Mouse (Mus musculus) heart, adult 9 months (tissue): ENCODE measurements around the gene Troap.

Source experiments
- DNase-seq, 2 experiments: peaks; one replicate each; pipeline ENCODE4 v3.0.0; 2022; ENCODE audit warnings: low spot score in 2 of 2

The Troap gene

DNA sequence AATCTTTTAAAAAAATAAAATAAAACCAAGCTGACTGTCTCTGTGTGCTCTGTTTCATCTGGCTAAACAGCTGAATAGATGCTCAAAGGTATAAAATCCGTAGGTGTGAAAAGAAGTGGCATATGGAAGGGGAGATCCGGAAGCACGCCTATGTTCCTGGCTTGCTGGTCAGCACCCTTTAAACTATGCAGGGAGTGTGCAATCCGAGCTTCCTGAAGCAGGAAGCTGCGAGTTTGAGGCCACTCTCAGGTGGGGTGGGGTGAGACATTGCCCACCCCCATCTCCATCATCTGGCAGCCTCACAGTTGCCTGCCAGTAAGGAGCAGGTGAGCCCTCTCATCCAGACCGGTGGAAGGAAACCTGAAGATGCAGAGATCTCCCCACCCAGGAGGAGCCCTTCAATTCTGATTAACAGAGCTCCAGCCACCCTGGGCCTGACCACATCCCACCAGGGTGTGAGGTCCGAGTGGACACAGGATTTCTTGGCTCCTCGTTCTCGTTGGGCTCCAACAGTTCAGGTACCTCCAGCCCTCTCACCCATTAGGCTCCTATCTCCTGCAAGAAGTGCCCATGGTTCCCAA lies at the start of gene Troap:
Troap (plus strand) TSS at position 557 of the 581 bp plus-strand sequence.
- no peak for DNase-seq

DNA sequence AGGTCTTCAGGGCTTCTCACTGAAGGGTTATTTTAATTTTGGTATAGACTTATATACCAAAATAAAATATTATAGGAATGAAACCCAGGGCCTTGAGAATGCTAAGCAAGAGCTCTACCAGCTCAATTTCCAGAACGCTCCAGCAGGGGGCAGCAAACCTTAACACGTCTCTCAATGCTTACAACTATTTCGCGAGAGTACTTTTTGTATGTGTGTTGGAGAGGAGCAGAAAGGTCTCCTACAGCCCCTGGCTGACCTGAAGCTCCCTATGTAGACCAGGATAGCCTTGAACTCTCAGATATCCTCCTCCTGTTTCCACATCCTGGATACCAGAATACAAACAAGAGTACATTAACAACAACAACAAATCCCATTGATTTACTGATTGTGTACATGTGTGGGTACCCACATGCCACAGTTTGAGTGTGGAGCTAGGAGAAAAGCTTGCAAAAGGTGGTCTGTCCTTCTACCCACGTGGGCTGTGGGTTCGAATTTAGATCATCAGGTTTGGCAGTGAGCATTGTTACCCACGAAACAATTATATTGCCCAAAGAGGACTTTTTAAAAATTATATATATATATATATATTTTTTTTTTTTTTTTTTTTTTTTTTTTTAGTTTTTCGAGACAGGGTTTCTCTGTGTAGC lies 49.6 kb upstream of the Troap start:
- DNase-seq = peak in 1 of 2 experiments; percentile 64

DNA sequence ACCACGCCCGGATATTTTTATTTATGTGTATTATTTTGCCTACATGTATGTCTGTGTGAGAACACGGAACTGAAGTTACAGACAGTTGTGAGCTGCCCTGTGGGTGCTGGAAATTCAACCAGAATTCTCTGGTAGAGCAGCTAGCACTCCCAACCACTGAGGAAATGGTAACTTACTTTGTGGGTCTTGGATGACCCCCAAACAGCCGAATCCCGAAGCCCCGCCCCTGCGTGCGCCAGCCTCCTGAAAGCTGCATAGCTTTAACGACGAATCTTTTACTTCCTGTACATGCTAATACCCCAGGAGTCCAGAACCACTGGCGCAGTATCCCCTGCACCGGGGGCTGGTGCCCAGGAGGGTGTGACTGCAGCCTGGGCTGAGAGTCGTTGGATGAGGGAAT lies 49.0 kb upstream of the Troap start:
- no peak for DNase-seq

DNA sequence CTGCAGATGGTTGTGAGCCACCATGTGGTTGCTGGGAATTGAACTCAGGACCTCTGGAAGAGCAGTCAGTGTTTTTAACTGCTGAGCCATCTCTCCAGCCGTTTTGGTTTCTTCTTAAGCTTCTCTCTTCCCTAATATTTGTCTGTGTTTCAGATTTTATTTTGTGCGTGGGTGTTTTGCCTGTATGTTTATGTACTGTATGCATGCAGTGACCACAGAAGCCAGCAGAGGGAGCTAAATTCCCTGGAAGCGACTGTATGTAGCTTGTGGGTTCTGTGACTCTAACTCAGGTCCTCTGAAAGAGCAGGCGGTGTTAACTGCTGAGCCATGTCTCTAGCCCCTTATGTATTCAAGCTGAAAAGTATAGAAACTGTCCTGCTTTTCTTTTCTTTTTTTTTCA lies 48.1 kb upstream of the Troap start:
- DNase-seq = no peak

DNA sequence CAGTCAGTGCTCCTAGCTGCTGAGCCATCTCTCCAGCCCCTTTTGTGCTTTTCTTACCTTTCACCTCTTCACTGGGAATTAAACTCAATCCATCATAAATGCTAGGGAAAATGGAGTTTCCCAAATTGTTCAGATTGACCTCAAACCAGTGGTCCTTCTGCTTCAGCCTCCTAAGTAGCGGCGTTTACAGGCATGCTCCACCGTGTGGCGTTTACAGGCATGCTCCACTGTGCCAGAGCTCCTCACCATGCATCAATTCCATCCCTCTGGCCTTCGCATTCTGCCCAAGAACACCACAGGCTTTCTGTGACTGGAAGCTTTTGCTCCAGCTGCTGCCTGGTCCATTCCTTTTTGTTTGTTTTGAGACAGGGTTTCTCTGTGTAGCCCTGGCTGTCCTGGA lies 47.3 kb upstream of the Troap start:
- no peak for DNase-seq

DNA sequence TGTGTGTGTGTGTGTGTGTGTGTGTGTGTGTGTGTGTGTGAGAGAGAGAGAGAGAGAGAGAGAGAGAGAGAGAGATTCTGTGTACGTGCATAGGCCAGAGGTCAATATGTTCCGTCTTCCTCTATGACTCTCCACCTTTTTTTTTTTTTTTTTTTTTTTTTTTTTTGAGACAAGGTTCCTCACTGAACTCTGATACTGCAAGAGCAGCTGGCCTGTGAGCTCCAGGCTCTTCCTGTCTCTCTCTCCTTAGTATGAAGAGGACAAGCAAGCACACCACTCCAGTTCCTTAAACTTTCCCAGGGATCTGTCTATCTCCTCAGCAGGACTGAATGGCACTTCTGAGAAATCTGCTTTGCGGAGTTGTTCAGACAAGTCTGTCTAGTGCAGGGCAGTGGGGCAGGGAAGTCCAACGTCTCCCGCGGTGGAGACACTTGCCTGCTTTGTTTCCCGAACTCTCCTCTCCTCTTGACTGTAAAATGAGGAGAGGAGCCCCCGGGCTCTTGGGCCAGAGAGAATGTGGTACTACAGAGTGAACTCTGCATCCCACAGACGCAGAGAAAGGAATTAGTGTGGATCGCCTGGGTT lies 45.4 kb upstream of the Troap start:
- no peak for DNase-seq

DNA sequence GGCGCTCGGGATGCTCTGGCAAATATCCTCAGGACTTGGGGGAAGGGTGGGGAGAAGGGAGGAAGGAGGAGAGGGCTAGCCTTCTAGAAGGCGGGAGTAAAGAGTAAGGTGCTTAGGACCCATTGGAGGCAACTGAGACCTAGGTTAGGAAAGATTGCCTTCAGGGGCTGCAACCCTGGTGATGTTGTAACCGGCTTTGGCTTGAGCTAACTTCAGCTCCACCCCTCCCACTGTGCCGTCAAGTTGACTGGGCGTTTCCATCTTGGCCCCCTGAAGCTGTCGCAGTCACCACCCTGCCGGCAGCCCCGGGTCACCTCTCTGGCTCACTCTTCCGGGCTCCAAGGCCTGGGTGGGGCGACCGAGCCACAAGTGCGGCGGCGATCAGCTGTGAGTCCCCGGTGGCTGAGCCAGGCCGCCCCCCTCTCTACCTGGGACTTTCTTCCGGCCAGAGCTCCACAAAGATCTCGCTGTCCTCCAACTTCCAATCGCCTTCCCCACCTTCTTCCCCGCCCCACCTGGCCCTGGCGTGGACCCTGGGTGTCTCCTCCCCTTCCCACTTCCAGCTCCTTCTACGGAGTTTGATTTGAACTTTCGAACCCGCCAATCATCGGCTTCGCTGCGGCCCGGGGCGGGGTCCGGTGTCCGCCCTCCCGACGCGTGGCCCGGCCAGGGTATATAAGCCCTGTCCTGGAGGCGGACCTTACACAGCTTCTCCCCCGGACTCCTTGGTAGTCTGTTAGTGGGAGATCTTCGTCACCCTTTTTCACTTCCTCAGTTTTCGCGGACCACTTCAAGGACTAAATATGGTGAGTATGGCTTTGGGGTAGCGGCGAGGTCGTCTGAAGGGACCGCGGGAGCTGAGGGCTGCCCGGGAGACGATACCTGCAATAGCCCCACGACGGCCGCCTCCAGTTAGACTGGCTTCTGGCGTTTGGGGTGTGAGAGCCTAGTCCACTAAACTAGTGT lies 44.5 kb upstream of the Troap start, which contains the start of gene Tuba1c:
Tuba1c (plus strand) TSS at position 273 of the 966 bp plus-strand sequence.
- DNase-seq = peak; percentile 92 to 94

DNA sequence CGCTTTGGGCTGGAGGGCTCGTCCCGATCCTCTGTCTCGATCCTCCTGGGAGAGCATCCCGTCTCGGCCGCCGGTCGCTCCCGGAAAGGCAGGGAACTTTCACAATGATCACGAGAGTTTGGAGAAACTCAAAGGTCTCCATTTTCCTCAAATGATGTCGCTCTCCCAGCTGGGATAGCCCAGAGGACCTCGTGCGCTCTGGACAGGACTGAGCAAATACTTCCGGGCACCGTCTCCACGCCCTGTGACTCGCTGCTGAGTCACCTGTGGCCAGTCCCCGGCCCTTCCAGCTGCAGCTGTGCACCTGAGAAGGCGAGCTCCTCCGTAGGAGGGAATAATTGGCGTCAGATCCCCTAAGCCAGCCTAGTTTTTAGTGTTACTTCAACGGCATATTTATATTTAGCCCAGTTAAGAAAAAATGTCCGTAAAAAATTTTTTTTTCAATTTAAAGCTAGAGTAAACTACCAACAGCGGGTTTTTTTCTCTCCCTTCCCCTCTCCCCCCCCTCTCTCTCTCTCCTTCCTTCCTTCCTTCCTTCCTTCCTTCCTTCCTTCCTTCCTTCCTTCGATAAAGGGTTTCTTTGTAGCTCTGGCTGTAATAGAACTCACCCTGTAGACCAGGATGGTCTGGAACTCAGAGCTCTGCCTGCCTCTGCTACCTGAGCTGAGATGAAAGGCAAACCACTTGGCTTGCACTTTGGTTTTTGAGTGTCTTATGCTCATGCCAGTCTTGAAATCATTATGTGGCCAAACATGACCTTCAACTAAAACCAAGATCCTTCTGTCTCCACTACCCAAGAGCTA lies 43.6 kb upstream of the Troap start:
- DNase-seq = peak in 1 of 2 experiments; percentile 38

DNA sequence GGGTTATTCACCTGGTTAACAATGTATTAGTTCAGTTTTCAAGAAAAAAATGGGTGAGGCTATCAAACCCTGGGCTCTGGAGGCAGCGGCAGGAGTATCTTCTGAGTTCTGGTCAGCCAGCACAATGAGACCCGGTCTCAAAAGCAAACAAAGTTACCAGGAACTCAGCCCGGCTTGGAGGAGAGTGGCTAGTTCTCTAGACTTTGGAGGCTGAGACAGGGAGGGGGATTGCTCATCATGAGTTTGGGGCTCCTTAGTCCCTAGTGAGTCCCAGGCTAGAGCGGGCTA lies 43.0 kb upstream of the Troap start:
- no peak for DNase-seq

DNA sequence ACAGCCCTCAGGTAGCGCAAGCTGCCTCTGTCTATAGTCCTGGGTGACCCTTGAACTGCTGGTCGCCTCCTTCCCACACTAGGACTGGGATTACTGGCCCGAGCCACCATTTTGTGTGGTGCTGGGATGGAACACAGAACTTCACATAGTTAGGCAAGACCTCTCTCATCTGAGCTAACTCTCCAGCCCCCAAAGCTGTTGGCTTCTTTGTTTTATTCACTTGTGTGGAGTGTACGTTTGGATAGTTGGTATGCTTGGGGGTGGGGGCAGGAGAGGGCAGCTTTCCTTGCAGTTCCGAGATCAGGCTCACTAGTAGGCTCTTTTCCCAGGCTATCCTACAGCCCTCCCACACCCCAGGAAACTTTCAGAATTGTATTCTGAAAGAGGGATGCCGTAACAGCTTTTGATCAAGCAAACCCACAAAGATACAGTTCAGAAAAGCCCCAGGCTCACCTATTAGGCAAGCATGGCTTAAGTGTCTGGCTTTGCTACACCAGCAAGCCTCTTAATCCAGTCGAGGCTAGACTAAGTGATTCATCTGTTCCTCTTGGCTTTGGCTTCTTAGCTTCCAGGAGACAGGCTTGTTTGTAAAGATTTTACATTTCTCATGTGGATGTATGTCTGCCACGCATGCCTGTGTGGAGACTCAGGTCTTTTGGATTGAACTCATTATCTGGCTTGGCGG lies 42.2 kb upstream of the Troap start:
- DNase-seq = no peak

DNA sequence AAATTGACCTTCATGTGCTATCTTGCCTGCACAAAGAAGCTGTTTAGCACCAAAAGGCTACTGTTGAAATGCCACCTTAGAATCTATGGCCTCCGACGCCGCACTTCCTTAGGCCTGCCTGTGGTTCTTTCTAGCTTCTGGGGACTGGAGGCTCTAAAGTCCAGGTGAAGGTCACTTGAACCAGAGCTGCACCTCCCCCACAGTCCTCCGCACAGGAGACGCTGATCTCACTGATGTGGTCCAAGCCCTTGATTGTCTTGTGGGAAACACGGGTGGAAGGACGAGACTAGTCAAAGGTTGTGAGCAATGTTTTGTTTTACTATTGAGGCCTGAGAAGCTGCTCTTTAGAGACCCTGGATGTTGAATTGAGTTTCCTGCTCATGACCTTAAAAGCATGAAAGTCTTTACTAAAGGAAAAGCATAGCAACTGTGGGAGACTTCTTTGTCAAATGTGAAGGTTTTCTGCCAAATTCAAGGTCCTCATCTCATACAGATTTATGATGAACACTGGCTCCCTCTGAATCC lies 41.6 kb upstream of the Troap start:
- DNase-seq = no peak

DNA sequence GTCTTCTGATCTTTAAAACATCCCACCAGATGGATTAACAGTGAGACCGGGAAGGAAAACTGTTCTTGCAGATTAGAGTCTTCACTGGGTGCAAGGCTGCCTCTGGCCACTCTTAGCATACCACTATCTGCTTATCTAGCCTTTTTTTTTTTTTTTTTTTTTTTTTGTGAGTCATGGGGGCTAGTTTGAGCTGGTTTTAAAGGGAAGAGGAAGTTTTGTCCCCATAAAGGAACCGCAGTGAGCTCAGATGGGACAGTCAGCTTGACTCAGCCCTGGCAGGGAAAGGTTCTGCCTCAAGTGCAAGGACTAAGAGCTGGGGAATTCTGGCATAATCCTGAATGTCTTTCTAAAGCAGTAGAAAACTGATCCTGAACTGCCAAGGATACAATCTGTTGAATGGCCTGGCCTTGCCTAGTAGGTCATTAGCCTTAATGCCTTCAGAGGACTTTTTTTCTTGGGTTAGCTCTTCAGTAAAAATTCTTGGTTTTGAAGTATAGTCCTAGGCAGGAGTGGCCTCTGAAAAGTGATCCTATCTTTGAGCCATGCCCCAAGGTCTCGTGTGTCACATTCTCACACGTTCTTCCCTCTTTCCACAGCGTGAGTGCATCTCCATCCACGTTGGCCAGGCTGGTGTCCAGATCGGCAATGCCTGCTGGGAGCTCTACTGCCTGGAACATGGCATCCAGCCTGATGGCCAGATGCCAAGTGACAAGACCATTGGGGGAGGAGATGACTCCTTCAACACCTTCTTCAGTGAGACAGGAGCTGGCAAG lies 40.7 kb upstream of the Troap start:
- DNase-seq = no peak

DNA sequence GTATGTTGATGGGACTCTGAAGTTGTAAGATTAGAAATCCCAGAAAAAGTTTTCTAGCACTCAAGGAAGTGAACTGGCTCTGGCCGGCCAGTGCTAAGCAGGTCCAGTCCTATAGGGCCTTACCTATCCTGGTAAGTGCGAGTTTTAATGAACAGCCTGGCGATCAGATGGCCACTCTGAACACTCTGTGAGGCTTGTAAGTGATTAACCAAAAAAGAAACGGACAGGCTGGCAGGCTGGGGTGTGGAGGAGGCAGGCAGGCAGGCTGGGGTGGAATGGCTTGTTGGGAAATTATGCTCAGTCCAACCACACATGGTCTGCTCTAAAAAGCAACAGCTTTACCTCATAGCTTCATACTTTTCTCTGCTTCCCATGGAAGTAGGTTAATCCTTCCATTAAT lies 38.9 kb upstream of the Troap start:
- DNase-seq = no peak

DNA sequence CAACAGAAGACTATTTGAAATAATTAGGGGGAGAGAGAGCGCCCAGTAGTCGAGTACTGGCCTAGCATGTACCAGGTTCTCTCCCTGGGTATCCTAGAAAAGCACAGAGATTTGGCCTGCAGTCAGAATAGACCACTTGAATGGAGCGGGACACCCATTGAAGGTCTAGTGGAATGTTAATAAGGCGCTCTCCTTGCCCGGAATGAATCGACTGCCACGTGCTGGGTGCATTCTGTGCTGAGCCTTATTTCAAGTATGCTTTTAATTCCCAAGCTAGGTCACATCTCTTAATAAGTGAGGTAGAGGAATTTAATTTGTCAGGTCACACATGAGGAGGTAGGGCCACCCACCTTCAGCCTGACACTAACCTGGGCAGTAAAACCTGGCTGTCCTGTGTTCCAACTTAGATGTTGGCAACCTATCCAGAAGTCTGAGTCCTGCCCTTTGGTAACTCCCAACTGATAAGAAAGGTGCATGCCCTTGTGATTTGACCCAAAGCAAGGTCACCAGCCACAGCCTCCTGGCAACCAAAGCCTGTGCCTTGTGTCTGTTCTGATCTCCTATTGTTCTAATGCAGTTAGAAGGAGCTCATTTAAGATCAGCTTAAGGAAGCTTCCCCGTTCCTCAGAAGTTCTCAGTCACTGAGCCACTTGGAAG lies 38.0 kb upstream of the Troap start:
- peak; percentile 42 to 47 for DNase-seq

DNA sequence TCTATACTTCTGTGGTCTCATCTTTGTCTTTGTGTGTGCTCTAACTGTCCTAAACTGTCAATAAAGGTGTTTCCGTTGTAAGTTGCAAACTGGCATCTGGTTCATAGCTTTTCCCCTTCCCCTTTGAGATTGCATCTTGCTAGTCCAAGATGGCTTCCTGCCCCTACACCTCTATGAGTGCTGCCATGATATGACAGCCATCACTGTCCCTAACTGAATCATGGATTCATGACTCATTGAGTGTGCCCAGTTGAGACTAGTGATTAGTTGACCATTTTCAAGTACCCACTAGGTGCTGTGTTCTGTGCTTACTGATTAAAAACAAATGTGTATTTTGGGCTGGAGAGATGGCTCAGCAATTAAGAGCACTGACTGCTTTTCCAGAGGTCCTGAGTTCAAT lies 36.4 kb upstream of the Troap start:
- DNase-seq = no peak

DNA sequence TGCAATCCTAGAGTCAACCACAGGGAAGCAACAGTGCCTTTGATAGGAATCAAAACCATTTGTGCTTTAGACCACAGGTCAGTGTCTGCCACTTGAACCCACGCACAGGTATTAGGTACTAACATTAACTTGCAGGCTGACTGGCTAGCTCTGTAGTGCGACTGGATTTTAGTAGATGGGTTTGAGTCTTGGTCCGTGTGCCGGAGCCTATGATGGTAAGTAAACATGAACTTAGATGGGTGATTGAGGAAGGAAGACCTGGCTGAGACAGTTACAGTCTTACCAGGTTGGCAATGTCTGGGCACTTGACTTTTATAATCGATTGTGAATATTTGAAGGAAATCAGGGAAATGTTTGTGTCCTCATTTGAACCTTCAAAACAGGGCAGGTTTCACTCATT lies 35.6 kb upstream of the Troap start:
- no peak for DNase-seq

DNA sequence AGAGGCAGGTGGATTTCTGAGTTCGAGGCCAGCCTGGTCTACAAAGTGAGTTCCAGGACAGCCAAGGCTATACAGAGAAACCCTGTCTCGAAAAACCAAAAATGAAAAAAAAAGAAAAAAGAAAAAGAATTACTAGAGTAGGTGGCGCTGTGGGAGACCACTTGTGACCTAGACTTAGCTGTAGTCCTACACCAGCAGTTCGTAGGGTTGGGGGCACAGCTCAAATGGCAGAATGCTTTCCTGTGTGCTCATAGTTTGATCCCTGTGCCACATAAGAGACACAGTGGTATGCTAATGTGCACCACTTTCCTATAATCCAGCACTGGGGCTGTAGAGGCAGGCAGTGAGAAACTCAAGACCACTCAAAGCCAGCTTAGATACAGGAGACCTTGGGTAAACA lies 35.1 kb upstream of the Troap start:
- DNase-seq = no peak

DNA sequence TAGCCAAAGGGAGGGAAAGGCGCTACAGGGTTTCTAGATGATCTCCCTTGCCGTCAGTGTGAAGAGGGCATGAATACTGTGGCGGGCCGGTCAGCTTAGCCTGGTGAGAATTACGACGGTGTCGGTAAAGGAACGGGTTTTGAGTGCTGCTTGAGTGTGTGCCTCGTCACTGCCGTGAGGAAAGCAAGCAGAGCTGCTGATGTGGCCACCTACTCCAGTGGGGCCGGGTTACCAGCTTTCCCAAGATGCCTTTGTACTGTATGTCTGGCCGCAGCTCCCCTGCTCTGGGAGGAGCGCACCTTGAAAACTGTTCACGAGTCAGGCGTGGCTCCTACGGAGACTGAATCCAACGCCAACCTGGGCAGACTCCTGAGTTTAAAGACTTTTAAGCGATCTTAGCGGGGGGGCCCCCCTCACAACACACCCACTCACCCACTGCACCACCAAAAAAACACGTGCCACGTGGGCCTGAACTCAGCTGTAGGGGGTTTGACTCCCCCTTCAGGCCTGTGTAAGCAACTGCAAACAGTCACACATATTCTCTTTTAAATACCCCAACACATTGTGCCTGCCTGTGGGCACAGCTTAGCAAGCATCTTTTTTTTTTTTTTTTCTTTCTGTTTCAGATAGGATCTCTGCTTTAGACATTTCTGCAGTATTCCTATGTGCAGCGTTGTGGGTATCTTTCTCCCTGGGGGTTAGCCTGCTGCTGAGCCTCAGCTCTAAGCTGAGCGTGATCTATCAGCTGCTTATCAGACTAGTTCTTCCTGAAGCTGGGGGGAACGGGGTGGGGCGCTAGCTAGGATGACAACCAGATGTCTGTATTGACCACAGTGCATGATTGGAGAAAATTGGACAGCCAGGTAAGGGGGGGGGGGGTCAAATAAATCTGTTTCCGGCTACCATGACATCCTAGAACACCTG lies 34.1 kb upstream of the Troap start:
- no peak for DNase-seq
